Mouse (Mus musculus): Measurements from ENCODE around the gene Mlkl. TPM values are rescaled to one million over a fixed set of nuclear protein-coding genes. Genes with fewer than 3 reads are reported as not detected.

The Mlkl gene
- 3.8 and 5.4 TPM in 2 replicates for polyA plus RNA-seq (2012; rRNA removed)

GRCm38 (mm10) chr8:111337890-111338347 is at the start of gene Mlkl:
TSS of gene Mlkl (minus strand) at chr8:111338177.
- under 1% methylated on average over 29 of the region's 29 CpGs for WGBS
- DNase-seq (ENCODE audit: low read depth, low spot score), result peak; percentile 38

GRCm38 (mm10) chr8:111385915-111386314 is 47.9 kb upstream of the Mlkl start:
- no peak for DNase-seq (ENCODE audit: low read depth, low spot score)
- WGBS, result 54% methylated on average over 9 of the region's 9 CpGs

DNA sequence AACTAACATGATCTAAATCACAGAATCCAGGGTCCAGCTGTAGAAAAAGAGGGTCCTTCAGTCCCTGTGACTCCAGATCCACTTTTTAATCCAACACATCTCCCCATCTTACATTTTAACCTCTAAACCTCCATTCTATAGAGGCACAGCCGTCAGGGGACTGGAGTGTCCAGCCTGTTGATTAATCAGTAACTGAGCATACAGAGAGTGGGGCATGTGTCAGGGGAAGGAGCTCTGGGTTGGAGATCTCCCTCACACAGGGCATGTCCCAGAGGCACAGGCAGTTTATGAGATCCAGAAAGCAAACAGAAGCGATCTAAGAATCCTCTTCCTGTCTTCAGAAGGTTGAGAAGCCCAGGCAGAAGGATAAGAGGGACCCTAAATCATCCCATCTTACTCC is 46.7 kb upstream of the Mlkl start:
- DNase-seq (ENCODE audit: low read depth, low spot score), result no peak
- WGBS, result 11% methylated on average over 2 of the region's 2 CpGs

DNA sequence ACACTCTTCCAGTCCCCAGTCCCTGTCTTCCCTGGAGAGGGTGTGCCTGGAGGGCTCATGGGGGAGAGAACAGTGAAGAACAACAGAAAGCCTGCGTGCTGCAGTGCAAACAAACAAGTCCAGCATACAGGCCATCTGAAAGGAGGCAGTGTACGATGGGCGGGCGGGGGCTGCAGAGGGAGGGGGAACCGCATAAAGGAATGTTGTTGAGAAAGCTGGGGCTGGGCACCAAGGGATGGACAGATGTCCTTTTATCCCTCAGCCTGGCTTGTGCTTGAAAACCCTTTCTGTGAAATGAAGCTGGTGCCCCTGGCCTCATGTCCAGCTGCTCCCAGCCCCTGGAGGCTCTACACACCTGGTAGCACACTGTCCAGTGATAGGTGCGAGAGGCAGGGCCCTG is 37.2 kb upstream of the Mlkl start:
- no peak for DNase-seq (ENCODE audit: low read depth, low spot score)
- WGBS, result 70% methylated on average over 6 of the region's 6 CpGs

GRCm38 (mm10) chr8:111369711-111370110 is 31.7 kb upstream of the Mlkl start:
- WGBS, result 72% methylated on average over 9 of the region's 9 CpGs

GRCm38 (mm10) chr8:111367350-111367749 is 29.4 kb upstream of the Mlkl start:
- WGBS, result 55% methylated on average over 8 of the region's 8 CpGs
- no peak for DNase-seq (ENCODE audit: low read depth, low spot score)

More at GRCm38 (mm10) chr8:111369711-111370110, 31.7 kb upstream of the Mlkl start:
- no peak for DNase-seq (ENCODE audit: low read depth, low spot score)

GRCm38 (mm10) chr8:111366610-111367234 is 28.7 kb upstream of the Mlkl start:
- WGBS, result 12% methylated on average over 14 of the region's 14 CpGs
- DNase-seq (ENCODE audit: low read depth, low spot score), result peak; percentile 27

DNA sequence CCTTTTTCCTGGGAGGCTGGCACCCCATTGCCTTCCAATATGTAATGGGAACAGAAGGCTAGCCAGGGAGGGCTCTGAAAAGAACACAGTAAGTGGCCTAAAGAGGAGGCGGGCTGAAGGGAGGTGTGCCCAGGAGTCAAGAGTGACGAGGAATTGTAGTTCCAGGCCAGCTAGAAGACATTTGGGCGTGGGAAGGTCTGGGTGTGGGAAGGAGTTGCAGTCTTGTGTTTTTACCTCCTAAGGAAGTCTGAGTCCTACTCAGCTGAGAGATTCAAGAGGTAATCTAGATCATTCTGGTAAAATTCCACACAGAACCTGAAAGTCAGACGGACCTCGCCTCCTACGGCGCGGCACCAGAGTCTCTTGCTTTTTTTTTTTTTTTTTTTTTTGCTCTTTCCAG is 25.5 kb upstream of the Mlkl start:
- 55% methylated on average over 8 of the region's 8 CpGs for WGBS
- DNase-seq (ENCODE audit: low read depth, low spot score), result no peak

DNA sequence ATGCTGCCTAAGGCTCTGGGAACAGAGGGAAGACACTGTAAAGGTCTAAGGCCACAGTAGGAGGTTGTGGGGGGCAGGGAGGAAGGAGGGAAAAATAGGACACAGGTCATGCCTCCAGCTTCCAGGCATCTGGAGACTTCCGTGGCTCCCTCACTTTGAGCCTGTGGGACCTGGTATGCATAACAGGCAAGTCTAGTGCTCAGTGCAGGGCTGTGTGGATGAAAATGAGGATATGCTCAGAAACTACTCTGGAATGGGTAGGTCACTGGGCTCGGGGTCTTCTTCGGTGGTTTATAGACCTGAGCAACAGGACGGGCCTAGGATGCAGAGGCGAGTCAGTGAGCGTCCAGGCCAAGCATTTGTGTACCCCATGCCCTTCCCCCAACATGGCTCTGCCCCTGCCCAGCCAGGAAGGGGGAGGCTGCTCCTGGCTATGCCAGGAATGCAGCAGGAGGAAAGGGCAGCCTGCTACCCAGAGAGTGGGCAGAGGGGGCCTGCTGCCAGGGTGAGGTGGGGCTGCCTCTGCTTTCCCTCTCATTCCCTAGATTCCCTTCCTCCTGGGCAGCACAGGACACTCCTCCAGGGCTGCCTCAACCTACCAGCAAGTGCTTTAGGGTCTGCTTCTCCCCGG is 22.7 kb upstream of the Mlkl start:
- no peak for DNase-seq (ENCODE audit: low read depth, low spot score)
- 40% methylated on average over 7 of the region's 7 CpGs for WGBS

DNA sequence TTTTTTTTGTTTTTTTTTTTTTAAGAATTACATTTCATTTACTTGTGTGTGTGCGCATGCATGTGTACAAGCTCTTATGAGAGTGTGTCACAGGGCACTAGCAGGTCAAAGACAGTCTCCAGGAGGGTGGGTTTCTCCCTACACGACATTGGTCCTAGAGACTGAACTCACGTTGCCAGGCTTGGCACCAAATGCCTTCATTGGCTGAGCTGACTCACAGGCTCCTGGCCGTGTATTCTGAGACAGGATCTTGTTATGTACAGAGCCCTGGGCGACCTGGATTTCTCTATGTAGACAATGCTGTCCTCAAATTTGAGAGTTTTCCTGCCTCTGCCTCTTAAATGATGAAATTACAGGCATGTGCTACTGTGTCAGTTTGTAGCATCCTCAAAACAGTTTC is 22.0 kb upstream of the Mlkl start:
- WGBS, result 52% methylated on average over 5 of the region's 5 CpGs

GRCm38 (mm10) chr8:111358905-111359304 is 20.9 kb upstream of the Mlkl start:
- WGBS, result 79% methylated on average over 1 of the region's 1 CpGs
- no peak for DNase-seq (ENCODE audit: low read depth, low spot score)

More for the DNA sequence above, 22.0 kb upstream of the Mlkl start:
- no peak for DNase-seq (ENCODE audit: low read depth, low spot score)

DNA sequence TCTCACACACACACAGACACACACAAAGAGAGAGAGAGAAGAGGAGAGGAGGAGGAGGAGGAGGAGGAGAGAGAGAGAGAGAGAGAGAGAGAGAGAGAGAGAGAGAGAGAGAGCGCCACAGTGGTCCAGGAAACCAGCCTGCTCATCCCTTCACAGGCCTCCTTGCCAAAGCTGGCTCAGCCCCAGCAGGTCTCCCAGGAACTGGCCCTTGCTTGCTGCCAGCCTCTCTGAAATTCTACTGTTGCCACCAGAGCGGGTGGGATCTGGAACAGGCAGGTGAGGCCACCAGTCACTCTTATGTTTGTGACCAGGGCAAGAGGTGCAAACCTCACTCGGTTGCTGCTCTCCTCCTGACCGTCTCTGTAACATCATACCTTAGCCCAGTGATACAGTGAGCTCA is 19.5 kb upstream of the Mlkl start:
- 85% methylated on average over 4 of the region's 4 CpGs for WGBS
- DNase-seq (ENCODE audit: low read depth, low spot score), result no peak

DNA sequence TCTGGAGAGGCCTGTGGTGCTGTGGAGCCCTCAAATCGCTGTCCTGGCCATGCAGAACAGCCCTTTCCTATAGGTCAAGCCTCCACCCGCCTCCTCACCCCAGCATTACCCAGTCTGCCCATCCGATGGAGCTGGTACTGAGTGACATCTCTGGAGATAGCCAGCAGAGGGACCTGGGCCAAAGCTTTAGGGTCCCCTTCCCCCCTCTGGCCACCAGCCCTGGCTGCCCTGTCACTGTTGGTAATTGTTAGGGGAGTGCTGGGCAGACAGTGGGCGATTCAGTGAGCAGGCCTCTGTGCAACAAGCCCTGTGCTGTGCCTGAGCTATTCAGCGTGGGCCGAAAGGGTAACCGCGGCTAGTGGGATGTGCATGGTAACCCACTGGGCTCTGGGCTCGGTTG is 15.5 kb upstream of the Mlkl start:
- no peak for DNase-seq (ENCODE audit: low read depth, low spot score)
- WGBS, result 90% methylated on average over 9 of the region's 9 CpGs

DNA sequence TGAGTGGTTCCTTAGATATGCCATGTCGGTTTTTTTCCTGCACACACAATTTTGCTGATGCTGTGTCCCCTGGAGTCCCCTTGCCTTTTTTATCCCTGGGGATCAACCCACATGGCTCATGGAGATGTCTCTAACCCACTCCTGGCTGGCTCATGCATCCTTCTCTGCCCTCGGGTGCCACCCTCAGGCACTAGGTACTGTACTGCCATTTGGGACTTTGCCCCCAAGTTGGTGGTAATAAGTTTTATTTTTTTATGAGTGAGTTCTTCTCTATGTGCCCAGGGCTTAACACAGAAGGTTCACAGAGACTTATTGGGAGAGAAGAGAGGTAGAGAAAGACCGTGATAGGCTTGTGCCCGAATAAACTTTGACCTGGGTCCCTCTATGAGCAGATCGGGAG is 14.3 kb upstream of the Mlkl start:
- no peak for DNase-seq (ENCODE audit: low read depth, low spot score)
- 32% methylated on average over 5 of the region's 5 CpGs for WGBS

DNA sequence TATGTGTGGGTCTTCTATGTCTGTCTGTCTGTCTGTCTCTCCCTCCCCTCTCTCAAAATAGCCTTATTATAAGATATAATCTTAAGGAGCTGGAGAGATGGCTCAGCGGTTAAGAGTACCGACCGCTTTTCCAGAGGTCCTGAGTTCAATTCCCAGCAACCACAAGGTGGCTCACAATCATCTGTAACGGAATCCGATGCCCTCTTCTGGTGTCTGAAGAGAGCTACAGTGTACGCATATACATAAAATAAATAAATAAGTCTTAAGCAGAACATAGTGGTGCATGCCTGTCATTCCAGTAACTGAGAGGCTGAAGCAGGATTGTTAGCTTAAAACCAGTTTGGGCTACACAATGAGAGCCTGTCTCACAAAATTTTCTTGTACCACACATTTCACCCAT is 12.6 kb upstream of the Mlkl start:
- DNase-seq (ENCODE audit: low read depth, low spot score), result no peak
- 88% methylated on average over 6 of the region's 6 CpGs for WGBS

DNA sequence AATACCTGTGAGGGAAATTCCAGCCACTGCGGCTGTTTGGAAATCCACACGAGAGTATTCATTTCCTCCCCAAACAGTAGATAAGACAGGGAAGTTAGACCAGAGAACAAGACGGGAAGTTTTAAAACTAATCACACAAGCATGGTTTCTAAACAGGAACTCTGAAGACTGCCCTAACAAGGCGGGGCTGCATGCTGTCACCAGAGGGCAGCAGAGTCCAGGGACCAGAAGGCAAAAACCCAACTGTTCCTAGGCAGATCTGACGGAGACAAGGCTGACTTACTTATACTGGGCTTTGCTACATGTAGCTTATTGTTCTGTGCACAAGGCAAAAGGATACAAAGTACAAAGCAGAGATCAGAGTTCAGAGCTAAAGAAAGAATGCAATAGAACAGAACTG is 5.2 kb upstream of the Mlkl start:
- peak; percentile 59 for DNase-seq (ENCODE audit: low read depth, low spot score)
- 2% methylated on average over 5 of the region's 5 CpGs for WGBS

DNA sequence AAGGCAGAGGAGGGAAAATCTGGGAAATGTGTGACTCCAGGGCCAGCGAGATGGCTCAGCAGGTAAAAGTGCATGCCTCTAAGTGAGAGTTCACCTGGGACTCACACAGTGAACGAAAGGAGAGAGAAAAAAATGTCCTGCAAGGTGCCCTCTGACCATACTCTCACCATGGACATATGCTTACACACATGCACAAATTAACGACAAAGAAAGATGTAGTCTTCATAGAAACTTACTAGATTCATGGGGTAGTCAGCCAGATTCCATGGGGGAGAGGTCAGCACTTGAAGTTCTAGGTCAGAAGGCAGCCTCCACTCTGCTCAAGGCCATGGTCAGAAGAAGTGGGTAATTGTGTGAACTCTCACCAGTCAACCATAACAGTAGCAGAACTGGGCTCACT is 2.2 kb upstream of the Mlkl start:
- 64% methylated on average over 3 of the region's 3 CpGs for WGBS
- DNase-seq (ENCODE audit: low read depth, low spot score), result no peak

GRCm38 (mm10) chr8:111338370-111339208 is 612 bp upstream of the Mlkl start:
- DNase-seq (ENCODE audit: low read depth, low spot score), result peak; percentile 28
- 30% methylated on average over 12 of the region's 12 CpGs for WGBS

DNA sequence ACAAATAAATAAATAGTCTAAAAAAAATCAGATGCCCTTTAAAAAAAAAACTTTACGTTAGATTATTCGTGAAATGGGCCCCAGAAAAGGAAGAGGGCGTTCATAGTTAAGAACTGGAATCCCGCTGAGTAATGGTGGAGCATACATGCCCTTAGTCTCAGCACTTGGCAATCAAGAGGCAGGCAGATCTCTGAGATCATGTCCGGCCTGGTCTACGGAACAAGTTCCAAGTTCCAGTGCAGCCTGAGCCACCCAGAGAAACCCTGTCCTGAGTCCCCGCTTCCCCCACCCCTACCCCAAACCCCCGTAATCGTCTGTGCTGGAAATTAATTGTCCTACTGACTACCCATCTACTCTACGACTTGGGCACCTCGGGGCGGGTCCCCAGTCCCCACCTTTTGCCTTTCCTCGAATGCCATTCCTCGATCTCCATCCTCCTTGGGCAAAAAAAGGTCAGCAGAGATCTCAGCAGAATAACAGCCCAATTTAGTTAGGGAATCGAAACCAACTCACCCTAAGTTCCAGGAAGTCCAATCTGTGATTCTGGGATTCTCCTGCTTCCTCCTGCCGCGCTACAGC is 577 bp downstream of the Mlkl start:
- DNase-seq (ENCODE audit: low read depth, low spot score), result peak; percentile 22

DNA sequence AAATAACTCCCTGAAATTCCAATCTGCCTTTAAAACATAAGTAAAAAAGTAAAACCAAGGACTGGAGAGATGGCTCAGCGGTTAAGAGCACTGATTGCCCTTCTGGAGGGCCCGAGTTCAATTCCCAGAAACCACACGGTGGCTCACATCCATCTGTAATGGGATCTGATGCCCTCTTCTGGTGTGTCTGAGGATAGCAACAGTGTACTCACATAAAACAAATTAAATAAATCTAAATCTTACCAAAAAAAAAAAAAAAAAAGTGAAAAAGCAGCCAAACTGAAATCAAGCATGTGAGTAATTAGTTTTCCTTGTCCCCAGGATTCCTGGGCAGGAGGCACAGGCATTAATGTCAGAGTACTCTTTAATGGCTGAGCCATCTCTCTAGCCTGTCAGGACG is 1.3 kb downstream of the Mlkl start:
- no peak for DNase-seq (ENCODE audit: low read depth, low spot score)
- 79% methylated on average over 4 of the region's 4 CpGs for WGBS

More for the DNA sequence above, 577 bp downstream of the Mlkl start:
- WGBS, result 6% methylated on average over 17 of the region's 17 CpGs

All from large intestine, adult 2 months (tissue).